Mouse (Mus musculus) liver, adult 2 months (tissue): Measurements from ENCODE around the gene Capza1. TPM values are rescaled to one million over a fixed set of nuclear protein-coding genes. Genes with fewer than 3 reads are reported as not detected.
A peak's percentile ranks its signal among the peaks of the same experiment; 100 is the strongest.

Source experiments
- DNase-seq: peaks from one replicate; pipeline ENCODE4 v3.0.0-alpha.2; 2011; ENCODE audit warnings: low read depth, low spot score; ENCODE audit errors: extremely low read depth
- H3K27ac ChIP-seq: fragments of 200-500 bp; replicated peaks from 2 replicates; pipeline ENCODE4 v1.5.1; 2012; ENCODE audit warnings: low read depth, mild to moderate bottlenecking, control low read depth, inconsistent platforms, low read length; ENCODE audit not compliant: insufficient read depth
- H3K27me3 ChIP-seq: fragments of 200-500 bp; 2 replicates; pipeline ENCODE4 v1.6.1; 2012; ENCODE audit warnings: mild to moderate bottlenecking, moderate library complexity, low read length, inconsistent platforms; ENCODE audit not compliant: control insufficient read depth, insufficient read depth
- H3K36me3 ChIP-seq: fragments of 200-500 bp; 2 replicates; pipeline ENCODE4 v1.6.1; 2012; ENCODE audit warnings: low read length, inconsistent platforms; ENCODE audit not compliant: control insufficient read depth, insufficient read depth
- H3K4me1 ChIP-seq: fragments of 200-500 bp; 2 replicates; pipeline ENCODE4 v1.6.1; 2011; ENCODE audit warnings: low read length; ENCODE audit not compliant: control insufficient read depth, insufficient read depth
- H3K4me3 ChIP-seq: fragments of 200-500 bp; 2 replicates; pipeline ENCODE4 v1.5.1; 2011; ENCODE audit warnings: low read depth, mild to moderate bottlenecking, control low read depth, low read length, moderate library complexity; ENCODE audit not compliant: insufficient read depth
- H3K79me2 ChIP-seq: fragments of 200-500 bp; 2 replicates; pipeline ENCODE4 v1.6.1; 2012; ENCODE audit warnings: inconsistent platforms, mild to moderate bottlenecking, low read length, moderate library complexity; ENCODE audit not compliant: control insufficient read depth, insufficient read depth
- H3K9ac ChIP-seq: fragments of 200-500 bp; 2 replicates; pipeline ENCODE4 v1.6.1; 2012; ENCODE audit warnings: low read depth, mild to moderate bottlenecking, control low read depth, inconsistent platforms, low read length
- CTCF ChIP-seq: fragments of 200-500 bp; IDR thresholded peaks from 2 replicates; pipeline ENCODE4 v1.5.1; 2011; ENCODE audit warnings: low read depth, low read length, control low read depth
- POLR2A ChIP-seq: fragments of 200-500 bp; IDR thresholded peaks from 2 replicates; pipeline ENCODE4 v1.6.1; 2011; ENCODE audit warnings: low read length, control low read depth; ENCODE audit not compliant: insufficient read depth; ENCODE audit errors: extremely low read depth
- WGBS: fragments of 180-500 bp; shearing (Covaris S2); methylation state at CpG from one replicate; pipeline ENCODE4 v1.1.7; 2018; 5-methylcytosine and 5-hydroxymethylcytosine counted together
- polyA plus RNA-seq: library from polyadenylated mRNA; depleted of rRNA; stranded (reverse); fragments of >200 nt; gene quantifications from 2 replicates; pipeline ENCODE4 v1.2.3, GENCODE M21; 2012
- total RNA-seq: library from RNA; depleted of rRNA; stranded (reverse); fragments of >200 nt; gene quantifications from 2 replicates; pipeline ENCODE4 v1.2.3, GENCODE M21; 2014

The Capza1 gene
- total and polyA plus RNA-seq, 2 experiments, result 8.1 to 30.1 TPM

DNA sequence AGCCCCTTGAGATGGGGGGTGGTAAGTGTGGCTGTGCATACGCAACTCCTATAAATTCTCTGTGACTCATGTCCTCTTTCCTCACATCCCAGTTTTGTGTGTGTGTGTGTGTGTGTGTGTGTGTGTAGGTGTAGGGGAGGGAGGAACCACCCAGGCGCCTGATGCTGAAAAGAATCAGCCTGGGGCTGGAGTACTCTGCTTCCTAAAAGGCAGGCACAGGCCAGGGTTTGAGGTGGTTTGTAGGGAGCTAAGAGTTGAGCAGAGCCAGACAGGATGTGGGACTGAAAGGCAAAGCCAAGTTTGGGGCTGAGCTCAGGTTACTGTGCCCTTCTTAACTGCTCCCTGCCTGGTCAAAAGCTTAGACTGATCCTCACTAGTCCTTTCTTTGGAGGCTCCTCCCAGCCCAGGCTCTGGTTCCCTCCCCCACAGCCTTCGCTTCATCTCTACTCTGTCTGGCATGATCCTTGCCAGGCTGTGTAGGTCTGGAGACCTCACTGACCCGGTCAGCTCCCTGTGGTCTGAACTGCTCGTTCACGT is 73.8 kb downstream of the Capza1 start:
- H3K9ac ChIP-seq, result no peak overlapping the region
- peak overlapping the region; percentile 45; the same call in 1 of the 2 replicates for H3K4me3 ChIP-seq
- WGBS, result 50% methylated on average over 6 of the region's 6 CpGs
- no peaks in the 10 kb centered on the region for H3K79me2 ChIP-seq
- no peak for DNase-seq
- H3K27ac ChIP-seq, result no peak overlapping the region
- TF ChIP-seq POLR2A (no peak), CTCF (no peak)
- H3K27me3 ChIP-seq, result no peaks in the 10 kb centered on the region
- no peaks in the 10 kb centered on the region for H3K36me3 ChIP-seq
- H3K4me1 ChIP-seq, result peaks cover 17% of the 10 kb centered on the region

- Histone ChIP-seq H3K27ac (no peak overlapping the region), H3K4me3 (peak overlapping the region; percentile 82), H3K4me1 (peaks cover 17% of the 10 kb centered on the region), H3K79me2 (no peaks in the 10 kb centered on the region), H3K27me3 (no peaks in the 10 kb centered on the region), H3K9ac (peak overlapping the region; percentile 7), H3K36me3 (no peaks in the 10 kb centered on the region)
- TF ChIP-seq CTCF (no peak), POLR2A (no peak)
- peak; percentile 42 for DNase-seq
- WGBS, result 21% methylated on average over 13 of the region's 13 CpGs
Measured at GRCm38 (mm10) chr3:104789822-104790221, 74.5 kb downstream of the Capza1 start.

- WGBS, result 4% methylated on average over 10 of the region's 10 CpGs
- peak overlapping the region; percentile 82 for H3K4me3 ChIP-seq
- H3K9ac ChIP-seq, result peak overlapping the region; percentile 89
- no peak for DNase-seq
- TF ChIP-seq CTCF, result no peak
- no peak for TF ChIP-seq POLR2A
- no peaks in the 10 kb centered on the region for H3K79me2 ChIP-seq
- peaks cover 15% of the 10 kb centered on the region for H3K4me1 ChIP-seq
- no peaks in the 10 kb centered on the region for H3K27me3 ChIP-seq
- no peaks in the 10 kb centered on the region for H3K36me3 ChIP-seq
- peak overlapping the region; percentile 59 for H3K27ac ChIP-seq
Measured at GRCm38 (mm10) chr3:104789312-104789605, 75.0 kb downstream of the Capza1 start.

DNA sequence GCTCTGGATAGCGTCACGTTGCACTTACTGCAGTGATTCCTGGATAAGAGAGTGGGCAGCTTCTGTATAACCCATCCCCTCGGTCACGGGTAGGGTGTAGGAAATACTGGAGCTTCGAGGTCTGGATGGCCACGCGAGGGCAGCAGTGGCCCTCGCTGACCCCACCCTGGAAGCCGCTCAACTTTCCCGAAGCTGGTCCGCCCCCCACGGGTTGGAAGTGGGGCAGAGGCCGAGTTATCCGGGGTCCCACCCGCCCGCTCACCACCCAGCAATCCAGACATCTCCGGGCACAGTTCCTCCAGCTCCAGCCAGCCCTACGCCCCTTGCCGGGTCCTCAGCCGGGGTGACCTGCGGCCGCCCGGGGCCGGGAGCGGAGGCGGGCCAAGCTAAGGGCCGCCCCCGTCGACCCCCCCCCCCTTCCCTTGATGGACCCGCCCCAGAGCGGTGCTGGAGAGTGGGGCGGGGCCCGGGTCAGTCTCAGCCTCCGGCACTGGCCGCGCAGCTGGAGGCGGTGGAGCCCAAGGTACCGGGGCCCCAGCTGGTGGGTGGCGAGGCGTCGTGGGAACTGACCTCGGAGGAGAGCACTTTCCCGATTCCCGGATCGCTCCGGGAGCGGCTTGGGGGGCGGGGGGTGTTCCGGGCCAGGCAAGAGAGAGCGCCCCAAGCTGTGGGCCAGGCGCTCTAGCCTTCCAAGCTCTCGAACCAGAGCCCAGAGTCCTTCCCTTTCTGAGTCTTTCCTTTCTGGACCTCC is 75.6 kb downstream of the Capza1 start:
- Histone ChIP-seq H3K4me3 (peak overlapping the region; percentile 82), H3K4me1 (peaks cover 10% of the 10 kb centered on the region), H3K79me2 (no peaks in the 10 kb centered on the region), H3K36me3 (no peaks in the 10 kb centered on the region), H3K9ac (peak overlapping the region; percentile 89), H3K27ac (peak overlapping the region; percentile 59), H3K27me3 (no peaks in the 10 kb centered on the region)
- TF ChIP-seq POLR2A (0 out of 2 replicates have a peak, but pooled peaks have one; percentile 15), CTCF (peak; percentile 86)
- WGBS, result 1% methylated on average over 43 of the region's 52 CpGs
- peak; percentile 50 for DNase-seq

DNA sequence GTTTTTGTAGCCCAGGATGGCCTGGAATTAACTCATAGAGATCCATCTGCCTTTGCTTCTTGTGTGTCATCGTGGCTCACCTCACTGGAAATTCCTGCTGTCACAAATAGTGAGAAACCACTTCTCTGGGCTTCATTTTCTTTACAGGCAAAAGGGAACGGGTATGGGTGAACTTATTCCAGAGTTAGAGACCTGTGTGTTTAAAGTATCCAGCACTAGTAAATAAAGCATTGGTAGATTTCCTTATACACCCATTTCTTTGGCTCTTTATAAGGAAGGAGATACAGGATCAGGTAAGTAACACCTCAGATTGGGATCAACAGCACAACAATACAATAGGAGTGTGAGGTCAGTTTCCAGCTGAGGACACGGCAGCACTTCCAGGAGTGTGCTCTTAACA is 76.2 kb downstream of the Capza1 start, which contains the start of gene Rhoc:
Rhoc (plus strand) TSS at position 301 of the 400 bp plus-strand sequence.
- WGBS, result 43% methylated on average over 3 of the region's 3 CpGs
- Histone ChIP-seq H3K79me2 (no peaks in the 10 kb centered on the region), H3K27ac (peak within 1 kb of the TSS; percentile 59), H3K36me3 (no peaks in the 10 kb centered on the region), H3K9ac (peak within 1 kb of the TSS; percentile 89), H3K4me3 (peak within 1 kb of the TSS; percentile 82), H3K4me1 (peaks cover 7% of the 10 kb centered on the region), H3K27me3 (no peaks in the 10 kb centered on the region)
- no peak for DNase-seq
- TF ChIP-seq CTCF, result no peak
- no peak for TF ChIP-seq POLR2A

- DNase-seq, result no peak
- Histone ChIP-seq H3K27me3 (peaks cover 5% of the 10 kb centered on the region), H3K4me3 (no peak overlapping the region), H3K36me3 (no peaks in the 10 kb centered on the region), H3K79me2 (no peaks in the 10 kb centered on the region), H3K4me1 (peaks cover 12% of the 10 kb centered on the region), H3K27ac (no peak overlapping the region), H3K9ac (no peak overlapping the region)
- no peak for TF ChIP-seq CTCF
- no peak for TF ChIP-seq POLR2A
- 90% methylated on average over 6 of the region's 6 CpGs for WGBS
Measured at GRCm38 (mm10) chr3:104785284-104785683, 79.0 kb downstream of the Capza1 start.
